Mouse (Mus musculus) kidney, postnatal 0 days (tissue): ENCODE measurements around the gene Klhdc1. TPM values are rescaled to one million over a fixed set of nuclear protein-coding genes. Genes with fewer than 3 reads are reported as not detected.
A peak's percentile ranks its signal among the peaks of the same experiment; 100 is the strongest.

Experiments
- ATAC-seq: fragments of 200-750 bp; cut with Nextera tagmentation; replicated peaks from 2 replicates; pipeline ENCODE4 v1.8.0; 2017; ENCODE audit warnings: low read depth, moderate number of reproducible peaks, moderate TSS enrichment, moderate library complexity; ENCODE audit not compliant: low FRiP score
- DNase-seq: peaks from one replicate; pipeline ENCODE4 v3.0.0-alpha.2; 2016; ENCODE audit warnings: low spot score
- H3K27ac ChIP-seq: fragments of 300-500 bp; sonication (generic); 2 replicates; pipeline ENCODE4 v1.5.1; 2014; ENCODE audit warnings: mild to moderate bottlenecking
- H3K27me3 ChIP-seq: fragments of 300-500 bp; sonication (generic); 2 replicates; pipeline ENCODE4 v1.6.1; 2014; ENCODE audit warnings: low read length, mixed read lengths; ENCODE audit not compliant: insufficient read depth
- H3K36me3 ChIP-seq: fragments of 300-500 bp; sonication (generic); 2 replicates; pipeline ENCODE4 v1.6.1; 2014; ENCODE audit warnings: low read length, mixed read lengths; ENCODE audit not compliant: insufficient read depth
- H3K4me1 ChIP-seq: fragments of 300-500 bp; sonication (generic); replicated peaks from 2 replicates; pipeline ENCODE4 v1.6.1; 2014; ENCODE audit warnings: antibody characterized with exemption, low read length, mixed read lengths; ENCODE audit not compliant: insufficient read depth
- H3K4me2 ChIP-seq: fragments of 300-500 bp; sonication (generic); 2 replicates; pipeline ENCODE4 v1.6.1; 2014; ENCODE audit warnings: mild to moderate bottlenecking, low read length, moderate library complexity, mixed read lengths
- H3K4me3 ChIP-seq: fragments of 300-500 bp; sonication (generic); replicated peaks from 2 replicates; pipeline ENCODE4 v1.5.1; 2014; ENCODE audit warnings: low read depth, low read length
- H3K9ac ChIP-seq: fragments of 300-500 bp; sonication (generic); 2 replicates; pipeline ENCODE4 v1.6.1; 2014; ENCODE audit warnings: low read depth, low read length
- H3K9me3 ChIP-seq: fragments of 300-500 bp; sonication (generic); replicated peaks from 2 replicates; pipeline ENCODE4 v1.6.1; 2016; ENCODE audit warnings: low read length, inconsistent platforms, mixed read lengths
- CTCF ChIP-seq: IDR thresholded peaks from 2 replicates; pipeline ENCODE4 v1.5.1; 2016; ENCODE audit warnings: antibody characterized with exemption, low read depth, mild to moderate bottlenecking, moderate library complexity
- WGBS: fragments of 180-500 bp; shearing (Covaris S2); extraction: QIAGEN DNeasy Blood & Tissue Kit; methylation state at CpG from one replicate; pipeline ENCODE4 v1.1.7; 2014; 5-methylcytosine and 5-hydroxymethylcytosine counted together
- polyA plus RNA-seq: library from polyadenylated mRNA; unstranded; fragments of >200 nt; fragmentation: Nextera tagmentation; extraction: Ambion mirVana; gene quantifications from 2 replicates; pipeline ENCODE4 v1.2.1, GENCODE M21; 2015

Klhdc1 gene
- polyA plus RNA-seq, 1 experiment from 2014 or later: 15.8 TPM

DNA sequence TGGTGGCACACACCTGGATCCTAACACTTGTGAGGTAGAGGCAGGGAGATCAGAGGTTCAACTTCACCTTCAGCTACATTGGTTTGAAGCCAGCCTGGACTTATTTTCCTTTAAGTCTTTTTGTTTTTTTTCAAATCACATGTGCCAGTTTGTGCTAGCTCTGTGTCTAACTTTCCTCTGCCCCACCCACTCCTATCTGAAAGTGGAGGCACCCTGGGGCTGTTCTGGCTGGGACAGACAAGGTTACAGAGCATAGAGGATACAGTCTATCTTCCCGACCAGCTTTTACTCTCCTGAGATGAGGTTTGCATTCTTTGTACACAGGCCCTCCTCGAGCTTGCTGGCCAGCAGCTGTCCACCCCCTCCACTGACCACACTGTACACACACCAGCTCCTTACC, 52.8 kb downstream of the Klhdc1 start:
- Histone ChIP-seq H3K4me3 (no peak overlapping the region), H3K27me3 (no peaks in the 10 kb centered on the region), H3K9ac (no peak overlapping the region), H3K36me3 (no peaks in the 10 kb centered on the region), H3K4me2 (no peak overlapping the region), H3K4me1 (peaks cover 1% of the 10 kb centered on the region), H3K27ac (no peak overlapping the region), H3K9me3 (no peaks in the 10 kb centered on the region)
- WGBS: 47% methylated on average over 2 of the region's 2 CpGs
- no peak for DNase-seq
- no peak for TF ChIP-seq CTCF
- no peak for ATAC-seq

GRCm38 (mm10) chr12:69294936-69295335, 54.0 kb downstream of the Klhdc1 start:
- H3K36me3 ChIP-seq: no peaks in the 10 kb centered on the region
- WGBS: 86% methylated on average over 2 of the region's 2 CpGs
- no peak for ATAC-seq
- no peaks in the 10 kb centered on the region for H3K27me3 ChIP-seq
- no peak overlapping the region for H3K4me3 ChIP-seq
- peaks cover 7% of the 10 kb centered on the region for H3K4me1 ChIP-seq
- DNase-seq: no peak
- no peaks in the 10 kb centered on the region for H3K9me3 ChIP-seq
- H3K9ac ChIP-seq: no peak overlapping the region
- no peak for TF ChIP-seq CTCF
- no peak overlapping the region for H3K4me2 ChIP-seq
- no peak overlapping the region for H3K27ac ChIP-seq

GRCm38 (mm10) chr12:69295651-69296050, 54.7 kb downstream of the Klhdc1 start:
- Histone ChIP-seq H3K36me3 (no peaks in the 10 kb centered on the region), H3K27me3 (no peaks in the 10 kb centered on the region), H3K27ac (no peak overlapping the region), H3K9me3 (no peaks in the 10 kb centered on the region), H3K4me3 (no peak overlapping the region; the same call in 1 of the 2 replicates), H3K4me1 (peaks cover 7% of the 10 kb centered on the region), H3K9ac (peak overlapping the region; percentile 95; the same call in 1 of the 2 replicates), H3K4me2 (peak overlapping the region; percentile 53)
- DNase-seq: no peak
- no peak for TF ChIP-seq CTCF
- ATAC-seq: no peak
- WGBS: 62% methylated on average over 4 of the region's 4 CpGs

GRCm38 (mm10) chr12:69296511-69297410, 55.8 kb downstream of the Klhdc1 start, which contains the start of gene Klhdc2:
TSS of gene Klhdc2 (plus strand) at chr12:69296681.
- peak; percentile 96 for DNase-seq
- peak within 1 kb of the TSS; percentile 96 for H3K27ac ChIP-seq
- under 1% methylated on average over 78 of the region's 98 CpGs for WGBS
- H3K4me3 ChIP-seq: peak within 1 kb of the TSS; percentile 89
- H3K36me3 ChIP-seq: no peaks in the 10 kb centered on the region; the same call in 1 of the 2 replicates
- peak within 1 kb of the TSS; percentile 95 for H3K9ac ChIP-seq
- H3K9me3 ChIP-seq: no peaks in the 10 kb centered on the region
- peaks cover 7% of the 10 kb centered on the region for H3K4me1 ChIP-seq
- H3K4me2 ChIP-seq: peak within 1 kb of the TSS; percentile 53
- TF ChIP-seq CTCF: no peak
- H3K27me3 ChIP-seq: no peaks in the 10 kb centered on the region
- ATAC-seq: peak; percentile 95

DNA sequence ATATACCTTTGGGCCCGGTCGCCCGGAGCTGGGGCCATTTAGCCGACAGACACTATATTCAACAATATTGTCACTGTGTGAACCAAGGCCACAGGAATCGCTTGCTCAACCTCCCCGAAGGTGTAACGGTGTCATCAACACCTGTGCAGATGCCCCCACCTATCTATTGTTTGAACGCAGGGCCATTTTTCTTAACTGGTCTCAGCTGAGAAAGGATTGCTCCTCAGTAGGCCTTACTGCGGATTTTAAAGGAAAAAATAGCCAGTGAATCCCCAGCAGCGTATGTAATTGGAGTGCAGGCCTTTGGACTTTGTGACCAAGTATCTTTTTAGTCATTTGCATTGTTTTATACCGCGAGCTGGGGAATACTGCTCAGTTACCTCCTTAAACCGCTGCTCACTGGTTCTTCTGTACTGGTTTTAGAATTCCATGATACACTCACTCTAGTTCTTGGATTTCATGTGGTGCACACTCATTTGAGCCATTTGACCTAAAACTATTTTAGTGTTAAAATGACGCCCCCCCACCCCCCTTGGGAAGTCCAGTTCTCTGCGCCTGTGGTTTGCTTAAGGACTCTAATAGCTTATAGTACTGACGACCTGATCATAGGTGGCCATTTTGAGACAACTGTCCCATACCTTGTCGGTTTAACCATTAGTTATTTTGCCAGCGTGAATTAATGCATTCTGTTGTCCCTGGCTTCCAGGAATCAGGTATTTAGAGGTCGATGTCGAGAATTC, 56.6 kb downstream of the Klhdc1 start:
- DNase-seq (peak; percentile 31), ATAC-seq (no peak)
- no peaks in the 10 kb centered on the region for H3K27me3 ChIP-seq
- H3K4me2 ChIP-seq: peak overlapping the region; percentile 53
- H3K4me1 ChIP-seq: peaks cover 7% of the 10 kb centered on the region
- H3K4me3 ChIP-seq: peak overlapping the region; percentile 89
- H3K9ac ChIP-seq: peak overlapping the region; percentile 95
- TF ChIP-seq CTCF: no peak
- H3K27ac ChIP-seq: peak overlapping the region; percentile 96
- H3K9me3 ChIP-seq: no peaks in the 10 kb centered on the region
- WGBS: 16% methylated on average over 20 of the region's 20 CpGs
- peaks cover 7% of the 10 kb centered on the region for H3K36me3 ChIP-seq

DNA sequence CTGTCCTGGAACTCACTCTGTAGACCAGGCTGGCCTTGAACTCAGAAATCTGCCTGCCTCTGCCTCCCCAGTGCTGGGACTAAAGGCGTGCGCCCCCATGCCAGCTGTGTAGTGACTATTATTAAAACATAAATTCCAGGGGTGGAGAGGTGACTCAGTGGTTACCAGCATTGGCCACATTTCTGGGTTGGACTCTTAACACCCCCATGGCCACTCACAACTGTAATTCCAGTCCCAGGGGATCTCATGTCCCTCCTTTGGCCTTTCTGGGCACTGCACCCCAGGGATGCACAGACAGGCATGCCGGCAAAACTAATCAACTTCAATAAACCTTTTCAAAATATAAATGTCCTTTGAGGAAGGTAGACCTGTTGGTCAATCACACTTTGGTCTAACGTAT, 57.3 kb downstream of the Klhdc1 start:
- peaks cover 7% of the 10 kb centered on the region for H3K4me1 ChIP-seq
- WGBS: 89% methylated on average over 4 of the region's 4 CpGs
- no peak overlapping the region for H3K4me3 ChIP-seq
- peak overlapping the region; percentile 3; the same call in 1 of the 2 replicates for H3K4me2 ChIP-seq
- H3K36me3 ChIP-seq: peaks cover 12% of the 10 kb centered on the region
- H3K9me3 ChIP-seq: no peaks in the 10 kb centered on the region
- H3K27ac ChIP-seq: no peak overlapping the region
- DNase-seq (no peak), ATAC-seq (no peak)
- TF ChIP-seq CTCF: no peak
- H3K9ac ChIP-seq: no peak overlapping the region
- no peaks in the 10 kb centered on the region for H3K27me3 ChIP-seq
